Mouse (Mus musculus) embryonic facial prominence, embryonic 10.5 days (tissue): ENCODE measurements around the gene Clstn2. TPM values are rescaled to one million over a fixed set of nuclear protein-coding genes. Genes with fewer than 3 reads are reported as not detected.

Experiments used
- DNase-seq: peaks from one replicate; pipeline ENCODE4 v3.0.0-alpha.2; 2017; ENCODE audit warnings: low spot score
- H3K27ac ChIP-seq: fragments of 300-500 bp; sonication (generic); replicated peaks from 2 replicates; pipeline ENCODE4 v1.5.1; 2016; ENCODE audit warnings: mild to moderate bottlenecking
- H3K27me3 ChIP-seq: fragments of 300-500 bp; sonication (generic); replicated peaks from 2 replicates; pipeline ENCODE4 v1.6.1; 2016; ENCODE audit warnings: low read depth, mild to moderate bottlenecking; ENCODE audit not compliant: poor library complexity, severe bottlenecking
- H3K36me3 ChIP-seq: fragments of 300-500 bp; sonication (generic); replicated peaks from 2 replicates; pipeline ENCODE4 v1.6.1; 2016; ENCODE audit warnings: mild to moderate bottlenecking, moderate library complexity
- H3K4me1 ChIP-seq: fragments of 300-500 bp; sonication (generic); 2 replicates; pipeline ENCODE4 v1.6.1; 2016
- H3K4me3 ChIP-seq: fragments of 300-500 bp; sonication (generic); 2 replicates; pipeline ENCODE4 v1.5.1; 2016; ENCODE audit warnings: mild to moderate bottlenecking, moderate library complexity
- H3K9me3 ChIP-seq: fragments of 300-500 bp; sonication (generic); 2 replicates; pipeline ENCODE4 v1.6.1; 2016; ENCODE audit warnings: mild to moderate bottlenecking
- WGBS: fragments of 180-500 bp; shearing (Covaris S2); methylation state at CpG from one replicate; pipeline ENCODE4 v1.1.7; 2016; 5-methylcytosine and 5-hydroxymethylcytosine counted together
- polyA plus RNA-seq: library from polyadenylated mRNA; unstranded; fragments of >200 nt; fragmentation: Nextera tagmentation; extraction: Ambion mirVana; gene quantifications from 2 replicates; pipeline ENCODE4 v1.2.1, GENCODE M21; 2016

Clstn2 gene
- polyA plus RNA-seq, 1 experiment from 2014 or later = 0.76 TPM

GRCm38 (mm10) chr9:97563121-97563520, 469.9 kb downstream of the Clstn2 start:
- no peaks in the 10 kb centered on the region for H3K36me3 ChIP-seq
- H3K4me1 ChIP-seq = peaks cover 13% of the 10 kb centered on the region; the same call in 1 of the 2 replicates
- no peaks in the 10 kb centered on the region for H3K27me3 ChIP-seq
- no peak overlapping the region for H3K4me3 ChIP-seq
- 92% methylated on average over 6 of the region's 6 CpGs for WGBS
- DNase-seq = no peak
- H3K27ac ChIP-seq = no peak overlapping the region
- no peaks in the 10 kb centered on the region for H3K9me3 ChIP-seq

- H3K4me3 ChIP-seq = no peak overlapping the region
- H3K27ac ChIP-seq = no peak overlapping the region
- no peaks in the 10 kb centered on the region for H3K9me3 ChIP-seq
- H3K36me3 ChIP-seq = no peaks in the 10 kb centered on the region
- H3K27me3 ChIP-seq = no peaks in the 10 kb centered on the region
- WGBS = 92% methylated on average over 4 of the region's 4 CpGs
- DNase-seq = no peak
- no peaks in the 10 kb centered on the region for H3K4me1 ChIP-seq
These were observed 488.6 kb downstream of the Clstn2 start for GRCm38 (mm10) chr9:97544359-97544758.

DNA sequence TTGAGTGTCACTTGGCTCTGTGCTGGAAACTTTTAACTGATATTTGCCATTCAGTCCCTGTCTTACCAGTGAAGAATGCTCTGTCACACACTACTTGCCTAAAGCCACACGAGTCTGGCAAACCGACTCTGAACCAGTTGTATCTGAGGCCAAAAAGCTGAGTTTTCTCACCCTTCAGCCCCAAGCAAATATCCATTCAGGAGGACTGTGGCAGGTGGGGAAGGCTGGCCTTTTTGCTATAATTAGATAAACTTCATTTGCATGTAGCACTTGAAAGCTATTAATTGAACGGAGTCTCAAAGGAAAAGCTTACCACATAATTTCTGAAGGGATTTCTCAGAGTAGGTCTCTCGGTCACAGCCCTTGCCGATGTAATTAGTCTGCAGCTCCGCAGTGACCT, 491.6 kb downstream of the Clstn2 start:
- WGBS = 86% methylated on average over 6 of the region's 6 CpGs
- H3K9me3 ChIP-seq = no peaks in the 10 kb centered on the region
- no peak overlapping the region for H3K27ac ChIP-seq
- DNase-seq = no peak
- H3K4me1 ChIP-seq = peaks cover 12% of the 10 kb centered on the region
- no peaks in the 10 kb centered on the region for H3K27me3 ChIP-seq
- H3K4me3 ChIP-seq = no peak overlapping the region
- no peaks in the 10 kb centered on the region for H3K36me3 ChIP-seq

DNA sequence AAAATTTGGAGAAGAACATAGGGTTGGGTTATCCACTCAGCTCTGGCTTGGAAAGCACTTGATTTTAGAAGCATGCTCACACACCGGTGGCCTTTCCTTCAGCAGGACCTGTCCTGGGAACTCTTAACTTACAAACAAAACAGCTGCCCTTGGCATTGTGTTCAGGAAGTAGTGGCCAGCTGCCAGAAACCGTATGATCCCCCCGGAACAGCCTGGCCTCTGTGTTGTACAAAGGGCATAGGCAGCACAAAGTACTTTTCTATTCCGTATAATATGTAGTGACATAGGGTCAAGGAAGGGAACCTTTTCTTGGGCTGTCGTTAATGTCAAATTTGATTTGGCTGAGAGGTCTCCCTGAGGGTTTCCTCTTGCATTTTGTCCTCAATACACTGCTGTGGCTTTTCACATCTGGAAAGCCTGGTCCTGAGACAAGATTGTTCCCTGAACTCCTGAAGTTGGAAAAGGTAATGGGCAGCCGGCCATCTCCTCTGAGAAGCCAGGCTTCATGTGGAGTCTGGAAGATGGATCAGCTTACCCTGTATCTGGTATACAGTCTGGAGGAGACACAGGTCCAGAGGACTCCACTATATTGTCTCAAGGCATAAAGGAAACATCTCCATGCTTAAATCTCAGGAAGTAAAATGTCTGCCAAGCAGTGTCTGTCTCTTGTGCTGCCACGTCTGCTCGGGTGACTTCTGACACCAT, 494.8 kb downstream of the Clstn2 start:
- Histone ChIP-seq H3K27me3 (no peaks in the 10 kb centered on the region), H3K4me1 (peaks cover 12% of the 10 kb centered on the region), H3K36me3 (no peaks in the 10 kb centered on the region), H3K27ac (no peak overlapping the region), H3K4me3 (no peak overlapping the region), H3K9me3 (no peaks in the 10 kb centered on the region)
- DNase-seq = peak; percentile 16
- WGBS = 50% methylated on average over 8 of the region's 8 CpGs

- H3K9me3 ChIP-seq = no peaks in the 10 kb centered on the region
- no peak overlapping the region for H3K27ac ChIP-seq
- H3K4me1 ChIP-seq = peaks cover 12% of the 10 kb centered on the region
- DNase-seq = no peak
- H3K27me3 ChIP-seq = no peaks in the 10 kb centered on the region
- 86% methylated on average over 2 of the region's 2 CpGs for WGBS
- H3K36me3 ChIP-seq = no peaks in the 10 kb centered on the region
- no peak overlapping the region for H3K4me3 ChIP-seq
These were observed 498.8 kb downstream of the Clstn2 start for GRCm38 (mm10) chr9:97534196-97534595.

GRCm38 (mm10) chr9:97533306-97533705, 499.7 kb downstream of the Clstn2 start:
- peaks cover 7% of the 10 kb centered on the region for H3K4me1 ChIP-seq
- no peak overlapping the region for H3K4me3 ChIP-seq
- no peak for DNase-seq
- H3K27me3 ChIP-seq = no peaks in the 10 kb centered on the region
- H3K9me3 ChIP-seq = no peaks in the 10 kb centered on the region
- no peak overlapping the region for H3K27ac ChIP-seq
- no peaks in the 10 kb centered on the region for H3K36me3 ChIP-seq
- WGBS = 85% methylated on average over 3 of the region's 3 CpGs

DNA sequence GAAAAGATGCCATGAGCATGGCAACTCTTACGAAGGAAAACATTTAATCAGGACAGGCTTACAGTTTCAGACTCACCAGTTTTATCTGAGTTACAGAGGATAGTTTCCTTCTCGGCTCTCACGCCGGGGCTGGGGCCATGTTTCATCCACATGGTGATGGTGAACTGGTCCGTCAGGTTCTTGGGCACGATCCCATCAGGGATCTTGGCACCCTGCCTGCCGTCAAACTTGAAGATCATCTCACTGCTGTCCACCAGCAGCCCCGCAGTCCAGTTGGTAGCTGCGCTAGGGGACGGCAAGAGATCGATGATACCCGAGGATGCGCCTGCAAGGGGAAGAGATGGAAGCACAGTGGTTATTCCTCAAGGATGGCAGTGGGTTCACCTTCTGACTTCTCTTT, 500.4 kb downstream of the Clstn2 start:
- DNase-seq = no peak
- 93% methylated on average over 13 of the region's 13 CpGs for WGBS
- H3K9me3 ChIP-seq = no peaks in the 10 kb centered on the region

GRCm38 (mm10) chr9:97527926-97528325, 505.1 kb downstream of the Clstn2 start:
- Histone ChIP-seq H3K9me3 (no peaks in the 10 kb centered on the region), H3K4me1 (no peaks in the 10 kb centered on the region), H3K27ac (no peak overlapping the region), H3K36me3 (no peaks in the 10 kb centered on the region), H3K4me3 (no peak overlapping the region), H3K27me3 (no peaks in the 10 kb centered on the region)
- no peak for DNase-seq
- 86% methylated on average over 1 of the region's 1 CpGs for WGBS

More for the DNA sequence above, 500.4 kb downstream of the Clstn2 start:
- H3K27me3 ChIP-seq = no peaks in the 10 kb centered on the region
- H3K4me1 ChIP-seq = no peaks in the 10 kb centered on the region
- no peak overlapping the region for H3K4me3 ChIP-seq
- H3K36me3 ChIP-seq = no peaks in the 10 kb centered on the region
- H3K27ac ChIP-seq = no peak overlapping the region

- 90% methylated on average over 1 of the region's 1 CpGs for WGBS
- H3K4me1 ChIP-seq = no peaks in the 10 kb centered on the region
These were observed 505.7 kb downstream of the Clstn2 start for GRCm38 (mm10) chr9:97527276-97527675.

GRCm38 (mm10) chr9:97525563-97525962, 507.4 kb downstream of the Clstn2 start:
- DNase-seq = no peak
- no peaks in the 10 kb centered on the region for H3K9me3 ChIP-seq
- H3K4me3 ChIP-seq = no peak overlapping the region
- no peak overlapping the region for H3K27ac ChIP-seq
- H3K36me3 ChIP-seq = no peaks in the 10 kb centered on the region
- H3K27me3 ChIP-seq = no peaks in the 10 kb centered on the region
- WGBS = 92% methylated on average over 3 of the region's 3 CpGs
- H3K4me1 ChIP-seq = no peaks in the 10 kb centered on the region

More at GRCm38 (mm10) chr9:97527276-97527675, 505.7 kb downstream of the Clstn2 start:
- no peaks in the 10 kb centered on the region for H3K9me3 ChIP-seq
- no peak for DNase-seq
- H3K27ac ChIP-seq = no peak overlapping the region
- H3K27me3 ChIP-seq = no peaks in the 10 kb centered on the region
- no peak overlapping the region for H3K4me3 ChIP-seq
- no peaks in the 10 kb centered on the region for H3K36me3 ChIP-seq

DNA sequence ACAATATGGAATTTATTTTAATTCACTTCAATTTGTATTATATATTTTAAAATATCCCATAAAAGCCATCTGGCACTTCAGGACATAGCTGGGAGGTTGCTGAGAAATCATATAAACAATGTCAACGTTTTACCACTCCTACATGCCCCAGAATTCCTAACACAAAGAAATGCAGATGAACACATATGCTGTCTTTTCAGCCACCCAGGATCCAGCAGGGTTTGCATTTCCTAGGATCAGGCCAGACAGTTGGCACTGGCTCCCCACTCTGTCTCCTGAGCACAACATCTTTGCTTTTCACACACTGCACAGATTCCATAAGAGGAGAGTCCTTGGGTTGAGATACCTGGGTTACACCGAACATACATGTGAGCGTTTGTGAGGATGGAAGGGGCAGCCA, 508.1 kb downstream of the Clstn2 start:
- DNase-seq = no peak
- WGBS = 83% methylated on average over 3 of the region's 3 CpGs

GRCm38 (mm10) chr9:97520771-97521170, 512.2 kb downstream of the Clstn2 start:
- H3K9me3 ChIP-seq = no peaks in the 10 kb centered on the region
- no peak overlapping the region for H3K4me3 ChIP-seq
- no peaks in the 10 kb centered on the region for H3K36me3 ChIP-seq
- DNase-seq = no peak
- no peaks in the 10 kb centered on the region for H3K4me1 ChIP-seq
- WGBS = 94% methylated on average over 3 of the region's 3 CpGs
- no peak overlapping the region for H3K27ac ChIP-seq
- no peaks in the 10 kb centered on the region for H3K27me3 ChIP-seq

More for the DNA sequence above, 508.1 kb downstream of the Clstn2 start:
- Histone ChIP-seq H3K9me3 (no peaks in the 10 kb centered on the region), H3K27ac (no peak overlapping the region), H3K4me1 (no peaks in the 10 kb centered on the region), H3K27me3 (no peaks in the 10 kb centered on the region), H3K4me3 (no peak overlapping the region), H3K36me3 (no peaks in the 10 kb centered on the region)

DNA sequence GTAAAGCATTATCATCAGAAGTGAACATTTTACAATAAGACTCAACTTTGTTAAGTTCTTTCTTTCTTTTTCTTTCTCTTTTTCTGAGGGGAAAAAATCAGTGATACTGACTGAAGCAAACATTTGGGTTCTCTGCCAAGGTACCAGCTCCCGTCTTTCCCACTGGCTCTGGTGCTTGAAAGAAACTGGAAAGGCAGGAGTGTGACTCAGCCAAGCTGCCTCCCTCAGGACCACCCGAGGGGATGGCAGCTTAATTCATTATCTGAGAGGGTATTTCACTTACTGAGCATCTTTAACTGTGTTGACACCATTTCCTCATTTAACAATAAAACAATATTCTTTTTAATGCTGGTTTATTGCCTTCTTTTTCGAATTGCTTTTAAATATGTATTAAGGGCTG, 516.0 kb downstream of the Clstn2 start:
- H3K27me3 ChIP-seq = no peaks in the 10 kb centered on the region
- H3K9me3 ChIP-seq = no peaks in the 10 kb centered on the region
- H3K4me1 ChIP-seq = no peaks in the 10 kb centered on the region
- H3K4me3 ChIP-seq = no peak overlapping the region
- no peak overlapping the region for H3K27ac ChIP-seq
- 68% methylated on average over 3 of the region's 3 CpGs for WGBS
- no peak for DNase-seq
- no peaks in the 10 kb centered on the region for H3K36me3 ChIP-seq
